Mouse (Mus musculus) left cerebral cortex, postnatal 36 days (tissue): ENCODE measurements around the gene P3h1. TPM values are rescaled to one million over a fixed set of nuclear protein-coding genes. Genes with fewer than 3 reads are reported as not detected.
"Not testable (repeated sequence)": the region's sequence is repeated elsewhere in the genome, so short reads cannot be mapped to it uniquely, and the experiment has no call there.

Source experiments
- DNase-seq, 2 experiments: peaks; one replicate each; pipeline ENCODE4 v3.0.0; 2021 to 2022; ENCODE audit warnings: low spot score in 2 of 2, mixed read lengths in 1 of 2
- intact Hi-C: fragments of 180-260 bp; cut with DNase I; formaldehyde crosslinking; loops from one replicate; pipeline ENCODE4 v1.15.1; 2025
- total RNA-seq, 2 experiments: library from RNA; stranded (reverse); gene quantifications; 2 replicates each; pipeline ENCODE4 v1.2.3; 2021

The P3h1 gene
- total RNA-seq, 2 experiments from 2014 or later = 4.9 to 7.7 TPM

DNA sequence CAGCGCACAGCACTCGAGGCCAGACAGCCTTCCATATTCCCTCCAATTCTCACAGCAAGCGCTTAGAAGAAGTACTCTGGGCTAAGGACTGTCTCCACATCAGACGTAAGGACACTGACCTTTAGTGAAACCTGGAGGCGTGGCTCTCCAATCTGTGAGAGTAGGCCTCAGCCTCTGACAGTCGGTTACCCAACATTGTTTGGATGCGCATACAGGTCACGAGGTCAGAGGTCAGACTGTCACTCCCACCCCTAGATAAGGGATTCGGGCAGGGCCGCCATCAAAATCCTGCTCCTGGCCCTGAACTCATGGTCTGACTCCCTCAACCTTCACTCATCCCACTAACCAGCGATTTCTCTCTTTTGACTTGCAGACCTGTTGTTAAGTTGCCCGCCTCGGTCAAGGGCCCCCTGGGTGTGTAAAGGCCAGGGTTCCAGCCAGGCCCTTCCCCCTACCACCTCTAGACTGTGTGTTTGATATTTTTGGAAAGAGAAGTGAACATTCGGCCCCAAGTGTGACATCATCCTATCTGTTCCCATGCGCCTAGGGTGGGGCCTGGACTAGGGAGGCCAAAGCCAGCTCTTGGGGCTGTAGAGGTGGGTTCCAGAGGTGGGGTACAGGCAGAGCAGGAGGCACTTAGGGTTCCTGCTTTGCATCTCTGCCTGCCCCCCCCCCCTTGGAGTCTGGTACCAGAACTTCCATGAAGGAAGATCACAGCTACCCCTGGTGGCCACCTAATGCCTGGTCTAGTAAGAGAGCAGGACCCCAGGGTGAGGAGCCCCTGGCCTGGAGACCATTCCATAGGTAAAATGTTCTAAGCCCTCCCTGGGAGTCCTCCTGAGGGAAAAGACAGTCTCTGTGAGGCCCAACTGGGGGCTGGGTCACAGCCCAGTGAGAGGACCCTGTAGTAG lies 26.9 kb downstream of the P3h1 start:
- intact Hi-C loops = no loop called here
- no peak for DNase-seq

DNA sequence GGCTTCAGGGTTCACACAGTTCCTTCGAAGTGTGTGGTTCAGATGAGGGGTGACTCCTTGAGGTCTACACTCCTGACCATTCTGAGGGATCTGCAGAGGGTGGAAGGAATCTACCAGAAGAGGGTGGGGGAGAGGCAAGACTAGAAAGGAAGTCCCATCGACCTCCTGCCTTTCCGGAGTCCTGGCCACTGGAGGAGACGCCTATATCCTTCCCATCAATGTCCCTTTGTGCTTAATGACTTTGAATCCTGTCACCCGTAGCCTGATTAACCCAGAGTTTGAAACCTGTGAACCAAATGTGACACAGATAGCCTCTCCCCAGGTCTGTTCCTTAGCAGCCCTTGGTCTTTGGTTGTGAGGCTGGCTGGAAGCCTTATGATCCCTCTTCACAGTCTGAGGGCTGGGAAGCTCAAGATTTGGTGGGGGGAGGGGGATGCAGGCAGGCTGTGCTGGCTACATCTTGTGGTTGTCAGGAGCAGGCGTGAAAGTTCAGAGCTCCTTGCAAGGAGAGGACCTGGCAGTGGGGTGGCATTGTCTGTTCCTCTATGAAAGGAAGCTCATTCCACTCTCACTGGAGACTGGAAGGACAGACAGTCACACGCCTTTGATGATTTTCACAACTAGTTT lies 28.5 kb downstream of the P3h1 start:
- no peak for DNase-seq
- intact Hi-C loops = no loop called here

- DNase-seq = no peak
- intact Hi-C loops = no loop called here
Measured at GRCm38 (mm10) chr4:119262483-119262882, 29.8 kb downstream of the P3h1 start.

- intact Hi-C loops = no loop called here
- no peak for DNase-seq
Measured at GRCm38 (mm10) chr4:119263459-119263858, 30.7 kb downstream of the P3h1 start.

GRCm38 (mm10) chr4:119266606-119267005 lies 33.9 kb downstream of the P3h1 start:
- intact Hi-C loops = no loop called here
- no peak for DNase-seq

DNA sequence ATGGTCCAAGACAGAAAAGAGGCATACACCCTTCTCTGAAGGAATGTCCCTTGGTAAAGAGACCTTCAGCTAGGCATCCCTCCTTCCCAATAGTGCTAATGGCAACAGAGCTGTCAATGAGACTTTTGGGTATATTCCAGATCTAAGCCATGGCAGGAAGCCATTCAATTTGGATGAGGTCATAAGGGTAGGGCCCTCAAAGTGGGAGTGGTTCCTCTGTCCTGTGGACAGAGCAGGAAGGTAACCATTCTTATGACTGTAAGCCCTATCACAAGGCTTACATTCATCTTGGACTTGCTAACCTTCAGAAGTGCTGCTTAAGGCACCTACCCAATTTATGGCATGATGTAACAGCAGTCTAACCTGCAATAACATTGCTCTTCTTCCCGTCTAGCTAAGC lies 41.9 kb downstream of the P3h1 start:
- DNase-seq = no peak
- intact Hi-C loops = no loop called here

DNA sequence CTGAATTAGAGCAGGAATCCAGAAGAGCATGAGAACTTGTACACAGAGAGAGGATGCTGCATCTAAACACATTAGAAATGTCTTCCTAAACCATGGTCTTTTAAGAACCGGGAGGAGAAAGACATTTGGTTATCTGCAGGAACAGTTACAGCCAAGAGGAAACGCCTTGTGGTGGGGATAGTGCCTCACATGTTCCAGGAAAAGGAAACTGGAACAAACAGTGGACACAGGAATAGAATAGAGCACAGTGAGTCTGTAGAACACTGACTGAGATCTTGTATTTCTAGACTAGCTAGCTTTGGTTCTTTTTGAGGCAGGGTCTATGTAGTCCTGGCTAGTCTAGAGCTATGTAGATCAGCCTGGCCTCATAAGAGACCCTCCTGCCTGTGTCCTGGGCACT lies 42.5 kb downstream of the P3h1 start:
- no peak for DNase-seq
- intact Hi-C loops = no loop called here

DNA sequence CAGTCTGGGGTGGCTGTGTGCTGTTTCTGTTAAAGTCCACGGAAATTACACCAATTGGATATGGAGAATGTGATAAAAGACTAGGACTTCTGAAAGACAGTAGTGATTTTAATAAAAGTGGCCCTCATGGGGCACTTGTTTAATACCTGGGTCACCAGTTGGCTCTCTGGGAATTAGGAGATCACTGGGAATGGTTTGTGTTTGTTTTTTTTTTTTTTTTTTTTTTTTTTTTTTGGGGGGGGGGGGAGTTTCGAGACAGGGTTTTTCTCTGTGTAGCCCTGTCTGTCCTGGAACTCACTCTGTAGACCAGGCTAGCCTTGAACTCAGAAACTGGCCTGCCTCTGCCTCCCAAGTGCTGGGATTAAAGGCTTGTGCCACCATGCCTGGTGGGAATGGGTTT lies 43.0 kb downstream of the P3h1 start:
- intact Hi-C loops = no loop called here
- no peak for DNase-seq

DNA sequence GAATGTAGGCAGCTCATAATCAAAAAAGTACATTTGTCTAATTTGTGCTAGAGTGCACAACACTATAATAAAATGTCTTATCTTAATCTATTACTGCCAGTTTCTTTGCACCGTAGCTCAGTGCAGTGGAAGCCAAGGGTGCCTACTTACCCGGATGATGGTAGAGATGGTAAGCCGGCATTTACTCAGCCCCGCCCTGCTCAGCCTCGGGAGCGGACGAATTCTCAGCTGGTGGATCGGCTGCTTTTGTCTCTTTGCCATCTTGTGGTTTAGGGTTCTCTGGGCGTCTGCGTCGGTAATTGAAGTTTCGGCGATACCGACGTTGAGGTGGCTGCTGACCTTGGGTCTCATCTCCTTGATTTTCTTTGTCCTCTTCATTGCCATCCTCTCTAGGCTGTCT lies 46.1 kb downstream of the P3h1 start:
- DNase-seq, intact Hi-C loops: not testable (repeated sequence)

GRCm38 (mm10) chr4:119284861-119285260 lies 52.1 kb downstream of the P3h1 start:
- no peak for DNase-seq
- intact Hi-C loops = no loop called here

DNA sequence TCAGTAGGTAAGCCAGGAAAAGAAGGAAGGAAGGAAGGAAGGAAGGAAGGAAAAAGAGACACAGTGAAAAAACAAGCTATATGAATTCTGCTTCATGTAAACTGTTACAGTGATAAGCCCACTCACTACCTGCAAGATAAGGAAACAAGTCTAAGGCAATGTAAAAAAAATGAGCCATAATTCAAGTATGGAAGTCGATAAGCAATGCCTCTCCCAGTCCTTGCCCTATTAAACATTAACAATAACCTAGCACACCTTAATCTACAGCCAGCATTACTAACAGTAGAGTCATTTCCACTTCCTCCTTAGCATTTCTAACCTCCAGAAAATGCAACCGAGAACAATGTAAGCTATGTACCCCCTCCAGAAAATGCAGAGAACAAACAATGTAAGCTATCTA lies 52.6 kb downstream of the P3h1 start:
- intact Hi-C loops = no loop called here

DNA sequence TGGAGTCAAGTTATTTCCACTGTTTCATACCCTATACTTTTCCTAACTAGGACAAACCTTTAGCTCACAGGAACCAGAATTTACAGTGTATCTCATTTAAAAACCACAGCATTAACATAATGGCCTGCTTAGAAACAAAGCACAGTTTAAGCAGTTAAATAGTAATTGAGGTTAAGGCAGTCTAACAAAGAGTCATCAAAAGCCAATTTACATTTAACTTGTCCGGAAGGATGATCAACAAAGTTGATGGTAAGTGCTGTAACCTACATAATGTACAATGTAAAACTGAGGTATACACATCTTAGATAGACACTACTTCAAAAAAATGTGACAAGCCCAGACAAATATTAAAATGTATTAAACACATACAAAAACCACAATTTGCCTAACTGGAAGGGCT lies 59.2 kb downstream of the P3h1 start:
- intact Hi-C loops = loop anchor here (5.0 kb wide), 1 partner anchor 45 kb away; no protein-coding TSS in a partner anchor
- no peak for DNase-seq

More for the DNA sequence above, 52.6 kb downstream of the P3h1 start:
- DNase-seq = no peak

DNA sequence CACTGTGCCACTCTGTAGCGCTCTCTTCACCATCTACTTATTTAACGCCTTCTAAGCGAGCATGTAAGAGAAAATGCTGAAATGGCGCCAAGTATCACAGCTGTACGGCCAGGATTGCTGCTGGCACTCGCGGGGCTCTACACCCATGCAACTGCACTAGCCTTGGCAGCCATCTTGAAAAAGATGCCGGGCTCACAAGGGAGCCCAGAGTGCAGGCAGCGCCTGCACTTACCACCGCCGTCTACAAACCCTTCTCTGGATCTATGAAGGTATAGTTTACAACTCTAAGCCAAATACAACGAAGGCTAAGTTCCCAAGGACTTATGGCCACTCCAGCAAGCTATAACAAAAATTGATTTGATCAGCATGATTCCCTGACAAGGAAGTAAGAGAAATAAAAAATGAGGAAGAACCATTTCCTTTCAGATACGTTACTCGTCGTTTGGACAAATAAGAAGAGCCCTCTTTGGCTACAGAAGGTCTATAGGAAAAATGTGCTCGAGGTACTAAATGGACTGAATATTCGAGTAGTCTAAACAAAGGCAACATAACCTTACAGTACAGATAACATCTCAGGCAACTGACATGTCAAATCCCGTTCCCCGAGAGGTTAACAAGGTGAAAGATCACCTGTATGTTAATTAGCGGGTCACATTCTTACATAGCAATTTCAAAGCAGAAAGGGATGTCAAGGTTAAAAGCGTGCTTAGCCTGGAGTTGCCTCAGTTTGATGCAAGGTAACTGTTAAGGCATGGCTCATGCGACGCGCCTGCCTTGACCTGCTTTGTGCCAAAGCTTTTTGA lies 60.3 kb downstream of the P3h1 start:
- peak; percentile 52 to 68 for DNase-seq
- intact Hi-C loops = loop anchor here (5.0 kb wide), 1 partner anchor 46 kb away; no protein-coding TSS in a partner anchor

GRCm38 (mm10) chr4:119293574-119294258 lies 61.0 kb downstream of the P3h1 start:
- intact Hi-C loops = loop anchor here (2.0 to 5.0 kb wide), 2 partner anchors 27 to 46 kb away; partner anchors contain the start of gene Ppih
- peak; percentile 39 to 44 for DNase-seq

DNA sequence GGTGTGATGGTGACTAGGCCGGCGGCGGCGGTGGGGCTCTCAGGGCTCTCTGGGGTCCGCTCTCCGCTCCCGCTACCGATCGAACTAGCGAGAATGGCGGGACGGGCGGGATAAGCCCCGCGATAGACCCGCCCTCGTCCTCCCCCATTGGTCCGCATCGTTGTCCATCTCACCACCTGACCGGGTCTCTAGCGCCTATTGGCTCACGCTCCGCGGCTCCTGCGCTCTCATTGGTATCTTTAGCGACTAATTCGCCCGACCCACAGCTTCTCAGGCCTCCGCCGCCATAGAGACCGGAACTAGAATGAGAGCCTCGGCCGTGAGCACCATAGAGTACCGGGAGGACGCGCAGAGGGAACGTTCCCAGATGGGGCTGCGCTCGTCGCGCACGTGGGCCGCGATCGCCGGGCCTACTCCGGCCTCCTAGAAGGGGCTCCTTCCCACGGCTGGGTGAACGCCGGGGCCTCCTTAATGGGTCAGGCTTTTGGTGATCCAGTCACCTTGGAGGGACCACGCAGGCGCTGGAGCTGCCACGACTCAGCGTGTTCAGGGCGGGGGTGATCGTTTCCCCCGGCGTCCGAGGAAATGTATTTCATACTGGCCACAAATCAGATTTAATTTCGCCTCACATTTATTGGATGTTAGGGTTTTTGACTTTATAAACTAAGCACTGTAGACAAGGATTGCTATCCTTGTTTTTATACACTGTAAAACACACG lies 61.9 kb downstream of the P3h1 start, which contains the start of gene Ybx1:
Gene Ybx1 (minus strand): TSS at position 190 of the 719 bp plus-strand sequence.
- peak; percentile 100 for DNase-seq
- intact Hi-C loops = loop anchor here (2.0 to 5.0 kb wide), 2 partner anchors 26 to 47 kb away; partner anchors contain the start of gene Ppih

- intact Hi-C loops = loop anchor here (2.0 kb wide), 1 partner anchor 26 kb away; the partner anchor contains the start of gene Ppih
- DNase-seq = peak in 1 of 2 experiments; percentile 13
Measured at GRCm38 (mm10) chr4:119295134-119295453, 62.4 kb downstream of the P3h1 start.

DNA sequence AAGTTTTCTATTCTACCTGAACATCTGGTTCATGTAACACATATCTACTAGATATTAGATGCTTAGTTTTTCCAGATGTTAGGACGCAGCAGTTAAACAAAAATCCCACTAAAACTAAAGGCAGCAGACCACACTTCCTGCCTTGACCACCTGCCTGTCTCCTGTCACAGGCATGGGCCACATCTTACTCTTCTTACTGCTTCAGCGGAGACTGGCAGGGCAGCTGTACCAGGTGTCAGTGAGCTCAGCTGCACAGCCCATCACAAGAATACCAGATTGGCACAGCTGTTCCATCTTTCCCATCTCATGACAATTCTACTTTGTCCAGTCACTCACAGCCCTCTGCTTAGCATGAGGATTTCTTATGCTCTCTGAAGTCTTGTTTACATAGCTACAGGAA lies 64.6 kb downstream of the P3h1 start:
- intact Hi-C loops = no loop called here
- no peak for DNase-seq
